8 mouse cellular contexts compared by ENCODE assay signal in the genomic region with DNA sequence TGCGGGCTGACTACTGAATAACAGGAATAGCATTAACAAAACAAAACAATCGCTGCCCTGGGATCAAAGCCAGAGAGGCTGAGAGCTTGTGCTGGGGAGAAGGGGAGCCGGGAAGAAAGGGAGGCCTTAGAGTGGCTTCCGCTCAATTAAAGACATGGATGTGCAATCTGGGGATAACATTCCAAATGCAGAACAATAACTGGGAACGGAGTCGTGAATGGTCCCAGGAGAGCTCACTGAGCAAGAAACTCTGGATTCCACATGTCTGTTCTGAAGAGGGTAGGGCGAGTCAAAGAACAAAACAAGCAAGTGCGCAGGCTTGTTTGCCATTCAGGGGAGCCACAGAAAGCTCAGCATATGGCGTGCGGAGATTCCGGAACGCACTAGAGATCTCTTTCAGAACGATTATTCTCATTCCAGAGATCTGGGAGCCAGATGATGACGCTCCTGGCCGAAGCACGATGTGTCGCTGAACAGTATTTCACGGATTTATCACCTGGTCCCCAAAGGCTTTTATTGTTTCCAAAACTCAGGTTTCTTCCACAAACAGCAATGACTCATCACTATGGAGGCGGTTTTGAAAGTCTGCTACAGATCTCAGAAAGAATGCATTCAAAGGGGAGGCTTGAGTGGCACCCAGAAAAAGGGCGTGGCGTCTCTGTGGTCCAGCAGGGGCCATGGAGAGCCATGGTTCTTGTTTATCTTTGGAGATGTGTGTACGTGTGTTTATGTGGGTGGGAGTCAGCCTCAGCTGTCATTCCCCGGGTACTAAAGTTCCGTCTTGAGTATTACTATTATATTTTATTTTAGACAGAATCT.
DNase-seq lines count a peak whose midpoint lies in the region; ATAC-seq lines count a peak whose summit lies in the region.

No protein-coding gene starts in this region.

- no peaks in the 10 kb centered on the region for H3K36me3 ChIP-seq in limb, embryonic 10.5 days
- no peaks in the 10 kb centered on the region for H3K36me3 ChIP-seq in stomach, embryonic 15.5 days

- H3K27me3 ChIP-seq in limb, embryonic 10.5 days (ENCODE audit: low read depth, poor library complexity, severe bottlenecking) = no peaks in the 10 kb centered on the region
- no peaks in the 10 kb centered on the region for H3K27me3 ChIP-seq in stomach, embryonic 15.5 days (replicated peaks)

- H3K9me3 ChIP-seq in limb, embryonic 10.5 days (replicated peaks) = no peaks in the 10 kb centered on the region
- H3K9me3 ChIP-seq in stomach, embryonic 15.5 days = no peaks in the 10 kb centered on the region

- intact Hi-C loops in heart, postnatal 36 days (cut with DNase I) = no loop called here
- intact Hi-C loops in gastrocnemius, postnatal 14 days (cut with DNase I; ENCODE audit: low total_unique reads) = no loop called here

- H3K4me1 ChIP-seq in limb, embryonic 10.5 days = peaks cover 13% of the 10 kb centered on the region
- no peaks in the 10 kb centered on the region for H3K4me1 ChIP-seq in stomach, embryonic 15.5 days

- no peak overlapping the region for H3K4me3 ChIP-seq in limb, embryonic 10.5 days
- H3K4me3 ChIP-seq in stomach, embryonic 15.5 days (replicated peaks) = no peak overlapping the region

- ATAC-seq in stomach, embryonic 15.5 days (ENCODE audit: insufficient read depth, low FRiP score, low read depth) = no peak

- H3K4me2 ChIP-seq in stomach, embryonic 15.5 days = peak overlapping the region; percentile 11; the same call in 1 of the 2 replicates

- peak; percentile 1 for DNase-seq in heart, adult 8-10 months (ENCODE audit: low spot score)
- no peak for DNase-seq in heart, postnatal 36 days
- DNase-seq in ZHBTc4 (ENCODE audit: low read depth, low spot score) = peak; percentile 83
- peak; percentile 30 for DNase-seq in gastrocnemius, postnatal 14 days
- no peak for DNase-seq in limb, embryonic 10.5 days (ENCODE audit: low spot score)
- DNase-seq in adrenal gland, postnatal 36 days = no peak
- no peak for DNase-seq in ovary, adult 18-20 months (ENCODE audit: low spot score)

- 55% methylated on average over 24 of the region's 24 CpGs for WGBS in limb, embryonic 10.5 days
- WGBS in stomach, embryonic 15.5 days = 51% methylated on average over 24 of the region's 24 CpGs

- H3K9ac ChIP-seq in stomach, embryonic 15.5 days = no peak overlapping the region

- peak overlapping the region; percentile 48; the same call in 1 of the 2 replicates for H3K27ac ChIP-seq in limb, embryonic 10.5 days
- 0 out of 2 replicates have a peak overlapping the region, but pooled peaks have one; percentile 11 for H3K27ac ChIP-seq in stomach, embryonic 15.5 days

Comparison
In these comparisons a context has a peak if more than half of its experiments do, and no peak if none do; other contexts are left out.
1. DNase-seq: peak in heart, adult 8-10 months (single experiment), ZHBTc4 (single experiment) and gastrocnemius, postnatal 14 days (single experiment); none in heart, postnatal 36 days (0 of 2), limb, embryonic 10.5 days (single experiment), adrenal gland, postnatal 36 days (0 of 2) and ovary, adult 18-20 months (single experiment).